ENCODE assay signal across 8 mouse cellular contexts in genomic region chr14:60177614-60178570, GRCm38 (mm10). TPM values are rescaled to one million over a fixed set of nuclear protein-coding genes. Genes with fewer than 3 reads are reported as not detected.
DNase-seq lines count a peak whose midpoint lies in the region; ATAC-seq and TF ChIP-seq lines count a peak whose summit lies in the region.

No protein-coding gene starts in this region.

- no peak overlapping the region for H3K27ac ChIP-seq in testis, adult 2 months (ENCODE audit: control insufficient read depth, insufficient read depth, low read depth, low read length)
- H3K27ac ChIP-seq in limb, embryonic 12.5 days, result no peak overlapping the region
- H3K27ac ChIP-seq in neural tube, embryonic 14.5 days (ENCODE audit: low read depth, low read length), result peak overlapping the region; percentile 90

- H3K27me3 ChIP-seq in testis, adult 2 months (ENCODE audit: control insufficient read depth, insufficient read depth, low read length), result no peaks in the 10 kb centered on the region
- H3K27me3 ChIP-seq in limb, embryonic 12.5 days, result peaks cover 57% of the 10 kb centered on the region
- H3K27me3 ChIP-seq in neural tube, embryonic 14.5 days (ENCODE audit: control insufficient read depth, insufficient read depth, low read length), result peaks cover 2% of the 10 kb centered on the region; the same call in 1 of the 2 replicates

- TF ChIP-seq CTCF in testis, adult 2 months (IDR thresholded peaks at IDR 0.05; ENCODE audit: control insufficient read depth, insufficient read depth, insufficient replicate concordance, low read depth, low read length), result no peak

- no peaks in the 10 kb centered on the region for H3K36me3 ChIP-seq in testis, adult 2 months (ENCODE audit: control insufficient read depth, insufficient read depth, low read length)
- H3K36me3 ChIP-seq in limb, embryonic 12.5 days, result no peaks in the 10 kb centered on the region
- no peaks in the 10 kb centered on the region for H3K36me3 ChIP-seq in neural tube, embryonic 14.5 days (ENCODE audit: control insufficient read depth, insufficient read depth, low read length)

- DNase-seq in embryo, embryonic 10 days (ENCODE audit: low spot score), result peak; percentile 16
- no peak for DNase-seq in embryo, embryonic 11 days
- DNase-seq in testis, postnatal 14 days (ENCODE audit: low spot score), result no peak
- DNase-seq in frontal cortex, postnatal 36 days (ENCODE audit: low spot score in 2 of 2), result peak; percentile 19 to 52
- no peak for DNase-seq in ovary, postnatal 36 days (ENCODE audit: low spot score)

- H3K9ac ChIP-seq in limb, embryonic 12.5 days (replicated peaks), result peak overlapping the region; percentile 72
- peak overlapping the region; percentile 92 for H3K9ac ChIP-seq in neural tube, embryonic 14.5 days (replicated peaks; ENCODE audit: low read depth, low read length)

- TF ChIP-seq POLR2A in testis, adult 2 months (IDR thresholded peaks at IDR 0.05; ENCODE audit: control insufficient read depth, low read depth, low read length), result no peak

- H3K4me3 ChIP-seq in testis, adult 2 months (ENCODE audit: control insufficient read depth, low read depth, low read length), result peak overlapping the region; percentile 80
- peak overlapping the region; percentile 72 for H3K4me3 ChIP-seq in limb, embryonic 12.5 days (replicated peaks)
- H3K4me3 ChIP-seq in neural tube, embryonic 14.5 days (ENCODE audit: low read depth, low read length), result peak overlapping the region; percentile 79

- H3K4me2 ChIP-seq in limb, embryonic 12.5 days, result peak overlapping the region; percentile 99
- H3K4me2 ChIP-seq in neural tube, embryonic 14.5 days (ENCODE audit: low read depth, low read length), result peak overlapping the region; percentile 67

- WGBS in limb, embryonic 12.5 days, result 20% methylated on average over 37 of the region's 37 CpGs
- WGBS in neural tube, embryonic 14.5 days, result 30% methylated on average over 22 of the region's 37 CpGs

- no peak for ATAC-seq in limb, embryonic 12.5 days (ENCODE audit: insufficient number of reproducible peaks, insufficient read depth, low FRiP score, low TSS enrichment, low read depth)
- ATAC-seq in neural tube, embryonic 14.5 days (ENCODE audit: low read depth), result peak; percentile 64

- H3K9me3 ChIP-seq in limb, embryonic 12.5 days, result no peaks in the 10 kb centered on the region
- H3K9me3 ChIP-seq in neural tube, embryonic 14.5 days (ENCODE audit: control insufficient read depth, low read length), result no peaks in the 10 kb centered on the region

- peaks cover 8% of the 10 kb centered on the region for H3K4me1 ChIP-seq in testis, adult 2 months (ENCODE audit: control insufficient read depth, insufficient read depth, low read length)
- H3K4me1 ChIP-seq in limb, embryonic 12.5 days (replicated peaks), result peaks cover 9% of the 10 kb centered on the region; the same call in 1 of the 2 replicates
- peaks cover 15% of the 10 kb centered on the region; the same call in 1 of the 2 replicates for H3K4me1 ChIP-seq in neural tube, embryonic 14.5 days (ENCODE audit: control insufficient read depth, insufficient read depth, low read length)

RNA-seq across cellular contexts. Expression of gene Atp8a2, which starts 19.1 kb away (rescaled TPM):
- polyA plus RNA-seq in testis, adult 2 months (2012; rRNA removed), result 16.7 and 18.8 TPM in 2 replicates
- 6.0 and 6.7 TPM in 2 replicates for polyA plus RNA-seq in limb, embryonic 12.5 days (2016; fragmentation: Nextera tagmentation; extraction: Ambion mirVana)
- 50.0 and 51.5 TPM in 2 replicates for polyA plus RNA-seq in neural tube, embryonic 14.5 days (2014; fragmentation: Nextera tagmentation; extraction: Ambion mirVana)

Comparison
In these comparisons a context has a peak if more than half of its experiments do, and no peak if none do; other contexts are left out.
1. DNase-seq: peak in embryo, embryonic 10 days (single experiment) and frontal cortex, postnatal 36 days (2 of 2); none in embryo, embryonic 11 days (single experiment), testis, postnatal 14 days (single experiment) and ovary, postnatal 36 days (single experiment).
2. Peak in every context shown above with its lines, with median percentiles within 50 percentile points of each other: H3K4me3 ChIP-seq.